Comparison of ENCODE assay signal across 9 mouse cellular contexts in the genomic region with DNA sequence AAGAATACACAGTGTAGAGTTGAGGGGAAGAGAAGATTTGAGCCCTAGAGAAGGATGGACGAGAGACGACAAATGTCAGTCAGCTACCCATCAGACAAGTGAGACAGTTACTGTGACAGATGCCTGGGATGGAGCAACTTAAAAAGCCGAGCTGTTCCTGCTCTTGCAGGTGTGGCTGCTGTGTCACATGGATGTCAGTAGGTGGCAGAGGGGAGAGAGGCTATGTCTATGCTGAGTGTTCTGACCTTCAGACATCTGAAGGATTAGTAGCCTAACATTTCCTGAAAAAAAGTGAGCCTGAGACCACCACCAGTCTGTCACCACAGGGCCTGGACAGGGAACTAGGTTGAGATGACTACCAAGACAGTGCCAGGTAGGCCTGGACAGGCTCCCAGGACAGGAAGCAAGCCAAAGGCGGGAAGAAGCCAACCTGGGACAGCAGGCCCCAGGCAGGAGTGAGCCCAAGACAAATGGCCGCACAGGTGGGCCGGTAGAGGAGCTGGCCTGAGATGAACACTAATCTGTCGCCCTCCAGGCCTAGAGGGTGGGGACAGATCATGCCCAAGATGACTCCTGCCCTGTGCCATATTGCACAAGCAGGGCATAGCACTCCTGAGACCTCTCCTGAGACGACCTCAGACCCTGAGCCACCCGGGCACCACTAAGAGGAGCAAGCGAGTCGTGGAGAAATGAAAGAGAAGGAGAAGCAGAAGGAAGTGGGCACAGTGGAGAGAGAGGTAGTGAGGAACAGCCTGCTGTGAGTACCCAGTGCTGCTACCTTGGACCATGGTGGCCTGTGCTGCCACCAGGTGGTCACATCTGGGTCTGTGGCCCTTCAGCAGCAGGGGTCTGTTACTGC. TPM values are rescaled to one million over a fixed set of nuclear protein-coding genes. Genes with fewer than 3 reads are reported as not detected.
DNase-seq lines count a peak whose midpoint lies in the region; ATAC-seq and TF ChIP-seq lines count a peak whose summit lies in the region.
"Had no signal": no experiment of that assay in that cellular context is flagged by ENCODE, and none has a peak within 500 bp of the region (broad histone marks: within the 10 kb centered on the region; RNA-seq: fewer than 3 reads in every experiment).

No protein-coding gene starts in this region.

- peak; percentile 35 for DNase-seq in heart, adult 11 months
- DNase-seq in heart, postnatal 25 days (ENCODE audit: low spot score), result no peak
- DNase-seq in G1E (ENCODE audit: low spot score), result peak; percentile 23
- no peak for DNase-seq in adipocyte (ENCODE audit: low spot score)
- DNase-seq in layer of hippocampus, adult 9-11 months, result no peak

- no peaks in the 10 kb centered on the region for H3K9me3 ChIP-seq in G1E (replicated peaks)
- no peaks in the 10 kb centered on the region for H3K9me3 ChIP-seq in intestine, embryonic 15.5 days
- H3K9me3 ChIP-seq in neural tube, embryonic 14.5 days (ENCODE audit: control insufficient read depth, low read length), result no peaks in the 10 kb centered on the region

- no peak overlapping the region for H3K4me2 ChIP-seq in intestine, embryonic 15.5 days (replicated peaks)
- H3K4me2 ChIP-seq in neural tube, embryonic 14.5 days (ENCODE audit: low read depth, low read length), result no peak overlapping the region

- no peak overlapping the region for H3K27ac ChIP-seq in cortical plate, adult 2 months (ENCODE audit: insufficient read depth, low read length)
- no peak overlapping the region for H3K27ac ChIP-seq in intestine, embryonic 15.5 days
- H3K27ac ChIP-seq in neural tube, embryonic 14.5 days (ENCODE audit: low read depth, low read length), result no peak overlapping the region

- H3K4me3 ChIP-seq in G1E (ENCODE audit: low read depth, low read length), result peak overlapping the region; percentile 52; the same call in 1 of the 2 replicates
- H3K4me3 ChIP-seq in cortical plate, adult 2 months (ENCODE audit: insufficient read depth, low read length), result no peak overlapping the region
- H3K4me3 ChIP-seq in intestine, embryonic 15.5 days (replicated peaks), result no peak overlapping the region
- H3K4me3 ChIP-seq in neural tube, embryonic 14.5 days (ENCODE audit: low read depth, low read length), result no peak overlapping the region

- no peak for TF ChIP-seq POLR2A in cortical plate, adult 2 months (IDR thresholded peaks at IDR 0.05; ENCODE audit: extremely low read depth, insufficient read depth, low read length)

- 0 out of 2 replicates have a peak, but pooled peaks have one; percentile 10 for TF ChIP-seq CTCF in G1E (IDR thresholded peaks at IDR 0.05; ENCODE audit: low read depth, low read length)
- peak; percentile 52 for TF ChIP-seq CTCF in cortical plate, adult 2 months (IDR thresholded peaks at IDR 0.05; ENCODE audit: extremely low read depth, insufficient read depth, low read length)

- no peaks in the 10 kb centered on the region for H3K27me3 ChIP-seq in G1E (ENCODE audit: insufficient read depth, low read length)
- H3K27me3 ChIP-seq in intestine, embryonic 15.5 days (replicated peaks), result no peaks in the 10 kb centered on the region
- H3K27me3 ChIP-seq in neural tube, embryonic 14.5 days (ENCODE audit: control insufficient read depth, insufficient read depth, low read length), result no peaks in the 10 kb centered on the region

- intact Hi-C loops in heart, postnatal 25 days (cut with DNase I), result no loop called here

- 71% methylated on average over 11 of the region's 11 CpGs for whole genome bisulfite sequencing in intestine, embryonic 15.5 days
- WGBS in neural tube, embryonic 14.5 days, result 85% methylated on average over 11 of the region's 11 CpGs

- ATAC-seq in G1E (ENCODE audit: extremely low read depth, insufficient number of reproducible peaks, low FRiP score, poor library complexity, severe bottlenecking), result peak; percentile 65; the same call in 1 of the 2 replicates
- peak; percentile 73 for ATAC-seq in intestine, embryonic 15.5 days
- peak; percentile 31; the same call in 1 of the 2 replicates for ATAC-seq in neural tube, embryonic 14.5 days (ENCODE audit: low read depth)

- H3K4me1 ChIP-seq in G1E (ENCODE audit: insufficient read depth, low read depth, low read length), result peaks cover 50% of the 10 kb centered on the region
- no peaks in the 10 kb centered on the region for H3K4me1 ChIP-seq in cortical plate, adult 2 months (ENCODE audit: control insufficient read depth, insufficient read depth, low read length)
- no peaks in the 10 kb centered on the region for H3K4me1 ChIP-seq in intestine, embryonic 15.5 days (replicated peaks)
- H3K4me1 ChIP-seq in neural tube, embryonic 14.5 days (ENCODE audit: control insufficient read depth, insufficient read depth, low read length), result no peaks in the 10 kb centered on the region

- no peak overlapping the region for H3K9ac ChIP-seq in intestine, embryonic 15.5 days
- H3K9ac ChIP-seq in neural tube, embryonic 14.5 days (replicated peaks; ENCODE audit: low read depth, low read length), result no peak overlapping the region

- H3K36me3 ChIP-seq in G1E (replicated peaks), result no peaks in the 10 kb centered on the region
- H3K36me3 ChIP-seq in intestine, embryonic 15.5 days, result no peaks in the 10 kb centered on the region
- H3K36me3 ChIP-seq in neural tube, embryonic 14.5 days (ENCODE audit: control insufficient read depth, insufficient read depth, low read length), result no peaks in the 10 kb centered on the region

RNA-seq across cellular contexts. Expression of a gene that starts 12.8 kb away (rescaled TPM):
- not detected for total RNA-seq in heart, postnatal 25 days (2021)
- total RNA-seq in G1E (2014; fragmentation: Nextera tagmentation) (3.1 and 5.5 TPM in 2 replicates), G1E (2017) (2.8 and 3.1 TPM in 2 replicates)
- 0.08 TPM in 1 of 2 replicates, not detected in the other for polyA plus RNA-seq in G1E (2012)
- not detected in 2 replicates for polyA plus RNA-seq in cortical plate, adult 2 months (2012; rRNA removed)
- 0.09 TPM in 1 of 2 replicates, not detected in the other for polyA plus RNA-seq in intestine, embryonic 15.5 days (2015; fragmentation: Nextera tagmentation; extraction: Ambion mirVana)
- polyA plus RNA-seq in neural tube, embryonic 14.5 days (2014; fragmentation: Nextera tagmentation; extraction: Ambion mirVana), result 0.33 TPM in 1 of 2 replicates, not detected in the other
- polyA plus RNA-seq: large intestine, adult 2 months had no signal

Comparison
In these comparisons a context has a peak if more than half of its experiments do, and no peak if none do; other contexts are left out.
1. DNase-seq: peak in heart, adult 11 months (single experiment) and G1E (single experiment); none in heart, postnatal 25 days (single experiment), adipocyte (single experiment) and layer of hippocampus, adult 9-11 months (single experiment).
2. Peak in every context shown above with its lines, with median percentiles within 50 percentile points of each other: ATAC-seq.